In genomic region chr19:46528529-46529213, GRCm38 (mm10) we compare ENCODE assay signal across 8 mouse cellular contexts. TPM values are rescaled to one million over a fixed set of nuclear protein-coding genes. Genes with fewer than 3 reads are reported as not detected.
A peak's percentile ranks its signal among the peaks of the same experiment; 100 is the strongest.
DNase-seq lines count a peak whose midpoint lies in the region; ATAC-seq and TF ChIP-seq lines count a peak whose summit lies in the region.

No protein-coding gene starts in this region.

- H3K4me2 ChIP-seq in liver, embryonic 14.5 days (ENCODE audit: low read depth), result peak overlapping the region; percentile 71
- H3K4me2 ChIP-seq in myocyte (ENCODE audit: low read depth), result peak overlapping the region; percentile 86

- no peaks in the 10 kb centered on the region for H3K79me2 ChIP-seq in myocyte (ENCODE audit: control insufficient read depth, insufficient read depth)

- H3K4me1 ChIP-seq in liver, embryonic 14.5 days (replicated peaks; ENCODE audit: control insufficient read depth in 2 of 2, insufficient read depth in 2 of 2, low read length in 1 of 2), result peaks cover 25 to 44% of the 10 kb centered on the region in 2 experiments
- peaks cover 85% of the 10 kb centered on the region for H3K4me1 ChIP-seq in thymus, adult 2 months (replicated peaks; ENCODE audit: control insufficient read depth, insufficient read depth, low read length)

- no peak for TF ChIP-seq EP300 in liver, embryonic 14.5 days (IDR thresholded peaks at IDR 0.05; ENCODE audit: low read depth)

- WGBS in liver, embryonic 14.5 days (ENCODE audit: insufficient replicate concordance), result 2% methylated on average over 20 of the region's 20 CpGs
- 3% methylated on average over 20 of the region's 20 CpGs for WGBS in thymus, adult 2 months

- H3K36me3 ChIP-seq in liver, embryonic 14.5 days (replicated peaks; ENCODE audit: control insufficient read depth, insufficient read depth, low read depth), result no peaks in the 10 kb centered on the region
- H3K36me3 ChIP-seq in myocyte (ENCODE audit: control insufficient read depth, insufficient read depth), result no peaks in the 10 kb centered on the region
- H3K36me3 ChIP-seq in thymus, adult 2 months (ENCODE audit: control insufficient read depth, insufficient read depth, low read length), result no peaks in the 10 kb centered on the region

- peaks cover under 1% of the 10 kb centered on the region; the same call in 1 of the 2 replicates for H3K27me3 ChIP-seq in liver, embryonic 14.5 days (ENCODE audit: control insufficient read depth, insufficient read depth, low read length)
- H3K27me3 ChIP-seq in myocyte (ENCODE audit: control insufficient read depth, insufficient read depth, insufficient read length), result no peaks in the 10 kb centered on the region
- H3K27me3 ChIP-seq in thymus, adult 2 months (ENCODE audit: control insufficient read depth, insufficient read depth, low read length), result no peaks in the 10 kb centered on the region

- H3ac ChIP-seq in myocyte (ENCODE audit: control insufficient read depth, insufficient read length), result no peak overlapping the region

- peak; percentile 77 for ATAC-seq in inflammation-experienced regulatory T-cells, adult 6 months
- ATAC-seq in liver, embryonic 14.5 days (ENCODE audit: insufficient read depth), result peak; percentile 67

- TF ChIP-seq POLR2A in myocyte (IDR thresholded peaks at IDR 0.05; ENCODE audit: insufficient read length, low read depth), result peak; percentile 48
- no peak for TF ChIP-seq POLR2A in thymus, adult 2 months (IDR thresholded peaks at IDR 0.05; ENCODE audit: control insufficient read depth, extremely low read depth, insufficient read depth, low read length, poor library complexity)

- H3K9ac ChIP-seq in liver, embryonic 14.5 days (replicated peaks), result peak overlapping the region; percentile 34

- TF ChIP-seq CTCF in left cerebral cortex, adult 2 months (IDR thresholded peaks at IDR 0.05), result peak; percentile 23
- TF ChIP-seq CTCF in liver, embryonic 14.5 days (IDR thresholded peaks at IDR 0.05; ENCODE audit: low read depth), result peak; percentile 43
- 0 out of 2 replicates have a peak, but pooled peaks have one; percentile 7 for TF ChIP-seq CTCF in thymus, adult 2 months (IDR thresholded peaks at IDR 0.05; ENCODE audit: borderline replicate concordance, control insufficient read depth, extremely low read depth, insufficient read depth, low read length, poor library complexity)

- intact Hi-C loops in left cerebral cortex, adult 2 months (cut with DNase I), result loop anchor here (5.0 kb wide), 1 partner anchor 131 kb away; the partner anchor contains the start of genes Actr1a and Sufu

- H3K9me3 ChIP-seq in liver, embryonic 14.5 days (ENCODE audit: control insufficient read depth, low read length), result no peaks in the 10 kb centered on the region

- no peak for DNase-seq in left cerebral cortex, adult 2 months (ENCODE audit: extremely low spot score in 1 of 2, low spot score in 2 of 2)
- DNase-seq in left cerebral cortex, adult 11 months (ENCODE audit: low spot score), result no peak
- DNase-seq in cerebellum, adult 9-11 months, result peak; percentile 80
- peak; percentile 47 for DNase-seq in gastrocnemius, postnatal 25 days
- peak in 1 of 3 experiments; percentile 53 for DNase-seq in liver, embryonic 14.5 days (ENCODE audit: low read depth in 3 of 3, low spot score in 3 of 3)
- peak; percentile 75 for DNase-seq in thymus, adult 2 months

- H3K4me3 ChIP-seq in left cerebral cortex, adult 2 months, result peak overlapping the region; percentile 42
- peak overlapping the region; percentile 44 to 45 for H3K4me3 ChIP-seq in liver, embryonic 14.5 days (ENCODE audit: insufficient read depth in 1 of 2, low read depth in 2 of 2, low read length in 2 of 2)
- peak overlapping the region; percentile 25 for H3K4me3 ChIP-seq in myocyte
- H3K4me3 ChIP-seq in thymus, adult 2 months (ENCODE audit: control insufficient read depth, insufficient read depth, low read length), result peak overlapping the region; percentile 51

- H3K27ac ChIP-seq in left cerebral cortex, adult 2 months, result peak overlapping the region; percentile 88
- H3K27ac ChIP-seq in liver, embryonic 14.5 days, result no peak overlapping the region
- H3K27ac ChIP-seq in thymus, adult 2 months (ENCODE audit: control insufficient read depth, insufficient read depth, low read length), result peak overlapping the region; percentile 53

TF ChIP-seq in myocyte, 11 proteins besides CTCF, POLR2A, EP300 and RAD21:
- TF ChIP-seq MAX (IDR thresholded peaks at IDR 0.05; ENCODE audit: low read depth) (no peak), POLR2AphosphoS2 (IDR thresholded peaks at IDR 0.05; ENCODE audit: insufficient read length, low read depth) (peak; percentile 52), MYOG (IDR thresholded peaks at IDR 0.05; ENCODE audit: control insufficient read depth in 1 of 3, insufficient read depth in 1 of 3, insufficient read length in 2 of 3, low read depth in 2 of 3) (peak in 1 of 3 experiments; percentile 8), REST (IDR thresholded peaks at IDR 0.05; ENCODE audit: insufficient read depth, insufficient read length) (no peak), CEBPB (IDR thresholded peaks at IDR 0.05; ENCODE audit: insufficient read depth, poor library complexity, severe bottlenecking) (no peak), TCF12 (IDR thresholded peaks at IDR 0.05; ENCODE audit: insufficient read depth, poor library complexity, severe bottlenecking) (no peak), USF1 (IDR thresholded peaks at IDR 0.05; ENCODE audit: low read depth) (no peak)

RNA-seq across cellular contexts. Expression of gene Trim8, which starts 27.2 kb away (rescaled TPM):
- total RNA-seq in left cerebral cortex, adult 2 months (2021), result 100 to 1,000 TPM; 114 to 121 TPM
- total RNA-seq in gastrocnemius, postnatal 25 days (2021), result 10 to 100 TPM; 19.1 to 20.6 TPM
- polyA plus RNA-seq in inflammation-experienced regulatory T-cells, adult 6 months (2017; shearing (Covaris generic)), result 10 to 100 TPM; 24.1 to 26.3 (median 25.9) TPM
- 7.3 and 7.7 TPM in 2 replicates for polyA plus RNA-seq in liver, embryonic 14.5 days (2012; rRNA removed)
- polyA plus RNA-seq in liver, embryonic 14.5 days (2014; fragmentation: Nextera tagmentation; extraction: Ambion mirVana), result 7.5 and 10.1 TPM in 2 replicates
- polyA plus RNA-seq in myocyte (2012; fragmentation: generic; extraction: Trizol), result 42.3 TPM
- 57.9 and 78.2 TPM in 2 replicates for polyA plus RNA-seq in thymus, adult 2 months (2012; rRNA removed)

RNA-seq across cellular contexts. Expression of gene Arl3, which starts 44.3 kb away (rescaled TPM):
- 100 to 1,000 TPM; 120 to 129 TPM for total RNA-seq in left cerebral cortex, adult 2 months (2021)
- total RNA-seq in gastrocnemius, postnatal 25 days (2021), result 10 to 100 TPM; 49.6 to 55.8 TPM
- 10 to 100 TPM; 25.9 to 27.1 (median 26.8) TPM for polyA plus RNA-seq in inflammation-experienced regulatory T-cells, adult 6 months (2017; shearing (Covaris generic))
- polyA plus RNA-seq in liver, embryonic 14.5 days (2012; rRNA removed), result 14.7 and 27.6 TPM in 2 replicates
- polyA plus RNA-seq in liver, embryonic 14.5 days (2014; fragmentation: Nextera tagmentation; extraction: Ambion mirVana), result 17.1 and 17.6 TPM in 2 replicates
- polyA plus RNA-seq in myocyte (2012; fragmentation: generic; extraction: Trizol), result 81.9 TPM
- polyA plus RNA-seq in thymus, adult 2 months (2012; rRNA removed), result 17.0 and 21.6 TPM in 2 replicates

RNA-seq across cellular contexts. Expression of gene Sfxn2, which starts 44.5 kb away (rescaled TPM):
- total RNA-seq in left cerebral cortex, adult 2 months (2021), result 1 to 10 TPM; 4.6 to 7.4 TPM
- 1 to 10 TPM; 2.8 TPM for total RNA-seq in gastrocnemius, postnatal 25 days (2021)
- polyA plus RNA-seq in inflammation-experienced regulatory T-cells, adult 6 months (2017; shearing (Covaris generic)), result 1 to 10 TPM; 3.8 to 9.2 (median 8.7) TPM
- 5.8 and 7.4 TPM in 2 replicates for polyA plus RNA-seq in liver, embryonic 14.5 days (2012; rRNA removed)
- polyA plus RNA-seq in liver, embryonic 14.5 days (2014; fragmentation: Nextera tagmentation; extraction: Ambion mirVana), result 15.0 and 15.9 TPM in 2 replicates
- polyA plus RNA-seq in myocyte (2012; fragmentation: generic; extraction: Trizol), result 0.62 TPM
- polyA plus RNA-seq in thymus, adult 2 months (2012; rRNA removed), result 5.6 and 6.5 TPM in 2 replicates

Comparison
In these comparisons a context has a peak if more than half of its experiments do, and no peak if none do; other contexts are left out.
1. DNase-seq: peak in cerebellum, adult 9-11 months (single experiment), gastrocnemius, postnatal 25 days (single experiment) and thymus, adult 2 months (single experiment); none in left cerebral cortex, adult 2 months (0 of 2) and left cerebral cortex, adult 11 months (single experiment).
2. Peak in every context shown above with its lines, with median percentiles within 50 percentile points of each other: H3K4me3 ChIP-seq and CTCF ChIP-seq.